Mouse (Mus musculus): ENCODE data around the gene Rbm47. TPM values are rescaled to one million over a fixed set of nuclear protein-coding genes. Genes with fewer than 3 reads are reported as not detected.

Gene Rbm47
- polyA plus RNA-seq, 1 experiment from 2014 or later, result 8.9 TPM

DNA sequence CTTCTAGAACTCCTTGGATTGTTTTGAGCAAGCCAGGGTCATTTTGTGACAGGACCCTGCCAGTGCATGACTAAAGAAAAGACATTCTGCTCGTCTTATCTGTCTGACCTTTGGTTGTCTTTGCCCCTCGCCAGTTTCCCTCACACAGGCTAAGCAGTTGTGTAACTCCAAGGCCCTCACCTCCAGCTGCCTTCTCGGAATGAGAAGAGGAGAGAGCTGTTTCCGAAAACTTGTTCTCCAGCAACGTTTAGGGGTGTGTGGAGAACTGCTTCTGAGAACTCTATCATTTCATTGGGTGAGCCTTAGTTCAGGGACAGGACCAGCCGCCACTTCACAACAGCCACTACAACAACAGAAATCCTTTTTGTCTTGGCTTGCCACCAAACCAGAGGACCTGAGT is 77.8 kb downstream of the Rbm47 start:
- no peaks in the 10 kb centered on the region for H3K27me3 ChIP-seq
- no peak overlapping the region for H3K9ac ChIP-seq
- no peak overlapping the region for H3K4me2 ChIP-seq
- H3K4me1 ChIP-seq, result 0 out of 2 replicates have a peak, but pooled peaks cover 1% of the 10 kb centered on the region
- H3K4me3 ChIP-seq, result no peak overlapping the region
- ATAC-seq (ENCODE audit: insufficient number of reproducible peaks, low FRiP score, low TSS enrichment, low read depth), result no peak
- WGBS, result 66% methylated on average over 6 of the region's 6 CpGs
- H3K27ac ChIP-seq, result no peak overlapping the region
- no peaks in the 10 kb centered on the region for H3K36me3 ChIP-seq
- no peaks in the 10 kb centered on the region for H3K9me3 ChIP-seq

DNA sequence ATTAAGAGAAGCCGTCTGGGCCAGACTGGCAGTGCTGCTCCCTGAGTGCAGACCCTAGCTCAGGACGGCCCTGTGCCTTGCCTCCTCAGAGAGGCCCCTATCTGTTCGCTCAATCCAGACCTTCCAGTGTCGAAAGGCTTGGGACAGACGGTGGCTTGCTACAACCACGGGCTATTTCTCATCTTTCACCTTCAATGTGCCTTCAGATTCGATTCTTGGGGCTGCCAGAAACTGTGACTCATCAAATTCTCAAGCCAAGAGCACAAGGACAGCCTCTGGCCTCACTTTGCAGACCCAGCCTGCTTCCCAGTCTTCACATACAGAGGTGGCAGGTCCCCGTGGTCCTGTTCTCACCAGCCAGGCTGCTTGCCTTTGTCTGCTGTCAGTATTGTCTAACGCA is 82.9 kb downstream of the Rbm47 start:
- 50% methylated on average over 9 of the region's 9 CpGs for WGBS
- no peaks in the 10 kb centered on the region for H3K27me3 ChIP-seq
- ATAC-seq (ENCODE audit: insufficient number of reproducible peaks, low FRiP score, low TSS enrichment, low read depth), result no peak

DNA sequence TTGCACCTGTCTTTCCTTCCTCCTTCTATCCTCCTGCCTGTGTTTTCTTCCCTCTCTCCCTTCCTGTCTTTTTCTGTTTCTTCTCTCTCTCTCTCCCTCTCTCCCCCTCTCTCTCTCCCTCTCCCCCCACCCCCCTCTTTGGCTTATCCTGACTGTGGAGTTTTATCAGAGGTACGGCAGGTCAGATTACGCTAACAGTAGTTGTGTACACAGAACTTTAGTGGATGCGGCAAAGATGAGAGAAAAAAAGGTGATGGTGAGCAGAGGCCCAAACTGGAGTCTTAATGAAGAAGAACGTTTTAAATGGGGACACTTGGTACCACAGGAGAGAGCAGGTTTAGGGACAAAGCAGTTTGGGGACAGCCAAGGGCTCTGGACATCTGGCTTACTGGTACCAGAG is 83.3 kb downstream of the Rbm47 start:
- Histone ChIP-seq H3K9me3 (no peaks in the 10 kb centered on the region), H3K36me3 (no peaks in the 10 kb centered on the region)
- WGBS, result 70% methylated on average over 4 of the region's 4 CpGs

More for the DNA sequence above, 82.9 kb downstream of the Rbm47 start:
- H3K4me2 ChIP-seq, result no peak overlapping the region
- H3K4me3 ChIP-seq, result no peak overlapping the region
- H3K9ac ChIP-seq, result no peak overlapping the region
- H3K4me1 ChIP-seq, result 0 out of 2 replicates have a peak, but pooled peaks cover 5% of the 10 kb centered on the region
- no peaks in the 10 kb centered on the region for H3K9me3 ChIP-seq
- no peaks in the 10 kb centered on the region for H3K36me3 ChIP-seq
- H3K27ac ChIP-seq, result no peak overlapping the region

DNA sequence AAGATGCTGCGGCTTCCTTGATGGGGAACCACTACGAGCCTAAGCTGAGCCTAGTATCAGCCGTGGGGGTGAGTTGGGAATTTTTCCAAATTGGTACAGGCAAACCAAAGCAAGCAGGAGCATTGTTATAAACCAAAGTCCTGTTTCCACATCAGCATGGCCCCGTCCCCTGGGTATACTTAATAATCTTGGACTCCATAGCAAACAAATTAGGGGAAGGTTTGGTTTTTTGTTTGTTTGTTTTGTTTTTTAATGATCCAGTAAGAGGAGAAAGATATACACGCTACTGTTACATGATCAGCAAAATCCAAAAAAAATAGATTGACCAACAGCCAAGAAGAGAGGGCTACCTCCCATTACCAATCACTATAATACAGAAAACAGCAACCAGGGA is 84.0 kb downstream of the Rbm47 start:
- Histone ChIP-seq H3K4me2 (no peak overlapping the region), H3K27me3 (no peaks in the 10 kb centered on the region), H3K4me1 (0 out of 2 replicates have a peak, but pooled peaks cover 5% of the 10 kb centered on the region), H3K9me3 (no peaks in the 10 kb centered on the region), H3K27ac (no peak overlapping the region), H3K4me3 (no peak overlapping the region), H3K36me3 (no peaks in the 10 kb centered on the region), H3K9ac (no peak overlapping the region)
- ATAC-seq (ENCODE audit: insufficient number of reproducible peaks, low FRiP score, low TSS enrichment, low read depth), result no peak
- 76% methylated on average over 5 of the region's 5 CpGs for WGBS

More for the DNA sequence above, 83.3 kb downstream of the Rbm47 start:
- Histone ChIP-seq H3K9ac (no peak overlapping the region), H3K4me3 (no peak overlapping the region), H3K4me2 (no peak overlapping the region), H3K27me3 (no peaks in the 10 kb centered on the region), H3K27ac (no peak overlapping the region), H3K4me1 (0 out of 2 replicates have a peak, but pooled peaks cover 5% of the 10 kb centered on the region)
- ATAC-seq (ENCODE audit: insufficient number of reproducible peaks, low FRiP score, low TSS enrichment, low read depth), result no peak

DNA sequence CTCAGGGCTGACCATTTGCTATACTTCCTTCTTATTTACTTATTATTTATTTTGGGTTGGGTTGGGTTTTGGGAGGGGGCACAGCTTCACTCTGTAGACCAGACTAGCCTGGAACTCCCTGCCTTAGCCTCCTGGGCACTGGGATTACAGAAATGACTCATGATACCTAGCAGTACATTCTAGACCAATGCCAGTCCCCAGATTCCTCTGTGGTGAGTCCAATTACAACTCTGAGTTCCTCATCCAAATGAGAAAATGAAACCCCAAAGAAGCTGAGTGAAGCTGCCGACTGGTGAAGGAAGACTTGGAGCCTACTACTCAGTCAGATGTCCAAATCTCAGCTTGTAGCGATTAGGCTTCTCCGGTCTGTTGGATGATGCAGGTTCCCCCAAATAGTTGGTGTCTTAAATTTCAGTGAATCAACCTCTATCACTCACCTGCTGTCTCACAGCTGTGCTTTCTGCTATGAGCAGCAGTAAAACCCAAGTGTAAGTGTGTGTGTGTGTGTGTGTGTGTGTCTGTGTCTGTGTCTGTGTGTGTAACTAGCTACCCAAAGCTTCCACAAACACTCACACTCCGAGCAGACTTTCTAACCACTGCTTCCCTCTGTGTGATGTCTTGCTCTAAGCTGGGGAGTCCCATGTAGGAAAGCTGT is 84.5 kb downstream of the Rbm47 start:
- 74% methylated on average over 4 of the region's 4 CpGs for WGBS
- no peak for ATAC-seq (ENCODE audit: insufficient number of reproducible peaks, low FRiP score, low TSS enrichment, low read depth)
- Histone ChIP-seq H3K4me3 (no peak overlapping the region), H3K27ac (no peak overlapping the region), H3K27me3 (no peaks in the 10 kb centered on the region), H3K36me3 (no peaks in the 10 kb centered on the region), H3K9me3 (no peaks in the 10 kb centered on the region), H3K4me2 (no peak overlapping the region), H3K4me1 (0 out of 2 replicates have a peak, but pooled peaks cover 5% of the 10 kb centered on the region), H3K9ac (no peak overlapping the region)

DNA sequence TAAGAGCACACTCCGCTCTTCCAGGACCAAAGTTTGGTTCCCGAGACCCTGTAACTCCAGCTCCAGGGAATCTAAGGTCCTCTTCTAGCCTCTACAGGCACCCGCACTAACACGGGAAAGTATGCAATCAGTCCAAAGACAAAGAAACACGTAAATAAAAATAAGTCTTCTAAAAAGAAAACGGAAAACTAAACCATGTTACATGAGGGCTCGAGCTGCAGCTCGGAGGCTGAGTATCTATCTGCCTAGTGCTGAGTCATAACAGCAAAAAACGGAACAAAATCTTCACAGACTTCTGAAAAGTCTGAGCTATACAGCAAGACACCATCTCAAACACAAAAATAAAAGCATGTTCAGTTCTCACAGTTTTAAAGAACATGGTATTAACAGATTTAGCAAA is 86.0 kb downstream of the Rbm47 start:
- Histone ChIP-seq H3K36me3 (no peaks in the 10 kb centered on the region), H3K27ac (no peak overlapping the region), H3K9me3 (no peaks in the 10 kb centered on the region), H3K4me1 (0 out of 2 replicates have a peak, but pooled peaks cover 5% of the 10 kb centered on the region), H3K4me2 (no peak overlapping the region), H3K4me3 (no peak overlapping the region), H3K9ac (no peak overlapping the region), H3K27me3 (no peaks in the 10 kb centered on the region)
- ATAC-seq (ENCODE audit: insufficient number of reproducible peaks, low FRiP score, low TSS enrichment, low read depth), result no peak
- WGBS, result 91% methylated on average over 9 of the region's 9 CpGs

DNA sequence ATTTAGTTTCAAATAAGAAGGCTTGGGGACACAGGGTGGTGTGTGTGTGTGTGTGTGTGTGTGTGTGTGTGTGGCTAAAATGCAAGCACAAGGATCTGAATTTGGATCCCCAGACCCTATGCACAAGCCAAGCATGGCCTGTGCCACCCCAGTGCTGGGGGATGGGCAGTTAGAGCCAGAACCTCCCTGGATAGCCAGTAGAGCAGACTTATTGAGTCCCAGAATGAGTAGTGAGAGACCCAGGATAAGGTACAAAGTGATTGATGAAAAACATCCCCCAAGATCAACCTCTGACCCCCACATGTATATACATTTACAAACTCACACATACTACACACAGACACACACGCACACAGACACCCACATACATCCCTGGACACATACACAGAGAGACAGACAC is 86.6 kb downstream of the Rbm47 start:
- no peak overlapping the region for H3K9ac ChIP-seq
- no peak overlapping the region for H3K4me2 ChIP-seq
- no peaks in the 10 kb centered on the region for H3K36me3 ChIP-seq
- no peak overlapping the region for H3K27ac ChIP-seq
- H3K4me3 ChIP-seq, result no peak overlapping the region
- peaks cover 9% of the 10 kb centered on the region; the same call in 1 of the 2 replicates for H3K4me1 ChIP-seq
- H3K9me3 ChIP-seq, result no peaks in the 10 kb centered on the region
- H3K27me3 ChIP-seq, result no peaks in the 10 kb centered on the region
- no peak for ATAC-seq (ENCODE audit: insufficient number of reproducible peaks, low FRiP score, low TSS enrichment, low read depth)
- WGBS, result 85% methylated on average over 1 of the region's 1 CpGs

DNA sequence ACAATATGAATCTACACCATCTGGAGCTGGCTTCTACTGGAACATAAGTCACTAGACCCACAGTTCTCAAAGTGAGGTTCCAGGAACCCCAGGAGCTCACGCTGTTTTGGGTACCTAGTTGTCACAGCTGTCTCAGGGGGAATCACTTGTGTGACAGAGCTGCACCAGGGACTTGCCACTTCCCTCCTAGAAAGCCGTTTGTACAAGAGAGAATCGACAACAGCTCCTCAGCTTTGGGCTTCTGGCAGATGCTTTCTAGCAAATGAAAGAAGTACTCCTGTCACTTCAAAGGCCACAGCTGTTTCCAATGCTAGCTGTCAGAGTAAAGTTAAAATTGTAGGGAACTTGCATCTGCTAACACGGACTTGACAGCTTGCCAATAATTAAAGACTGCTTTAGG is 87.4 kb downstream of the Rbm47 start:
- Histone ChIP-seq H3K27me3 (no peaks in the 10 kb centered on the region), H3K4me1 (peaks cover 9% of the 10 kb centered on the region; the same call in 1 of the 2 replicates), H3K9ac (no peak overlapping the region), H3K36me3 (no peaks in the 10 kb centered on the region), H3K9me3 (no peaks in the 10 kb centered on the region), H3K4me3 (no peak overlapping the region), H3K4me2 (no peak overlapping the region), H3K27ac (no peak overlapping the region)
- WGBS, result 23% methylated on average over 4 of the region's 4 CpGs
- no peak for ATAC-seq (ENCODE audit: insufficient number of reproducible peaks, low FRiP score, low TSS enrichment, low read depth)

DNA sequence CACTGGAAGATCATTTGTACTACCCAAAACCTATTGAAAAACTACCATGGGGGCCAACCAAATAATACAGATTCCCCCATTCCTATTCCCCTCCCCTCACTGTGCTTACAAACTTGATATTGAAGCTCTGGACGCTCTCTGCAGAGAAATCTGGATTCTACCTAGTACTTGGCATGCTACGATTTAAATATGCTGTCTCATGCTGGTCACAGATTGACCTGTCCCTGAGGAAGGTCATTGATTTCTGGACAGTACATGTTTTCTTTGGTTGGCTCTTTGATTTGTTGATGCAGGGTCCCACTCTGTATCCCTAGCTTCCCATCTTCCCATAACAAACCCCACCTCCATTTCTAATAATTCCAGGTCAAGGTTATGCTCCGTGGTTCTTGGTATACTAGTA is 88.4 kb downstream of the Rbm47 start:
- H3K4me3 ChIP-seq, result no peak overlapping the region
- H3K36me3 ChIP-seq, result no peaks in the 10 kb centered on the region

DNA sequence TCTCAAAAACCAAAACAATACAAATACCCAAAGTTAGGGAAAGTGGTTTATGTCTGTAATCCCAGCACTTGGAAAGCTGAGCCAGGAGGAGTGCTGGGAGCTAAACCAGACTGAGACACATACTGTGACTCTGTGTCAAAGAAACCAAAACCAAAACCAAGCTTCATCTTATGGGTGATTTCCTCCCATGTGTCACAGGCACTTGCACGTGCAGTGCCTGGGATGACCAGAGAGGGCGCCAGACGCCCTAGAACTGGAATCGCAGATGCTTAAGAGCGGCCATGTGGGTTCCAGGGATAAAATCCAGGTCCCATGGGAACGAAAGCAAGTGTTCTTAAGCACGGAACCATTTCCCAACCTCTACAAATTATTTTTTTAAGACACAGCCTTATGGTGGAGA is 89.6 kb downstream of the Rbm47 start:
- Histone ChIP-seq H3K27ac (no peak overlapping the region), H3K27me3 (no peaks in the 10 kb centered on the region), H3K36me3 (no peaks in the 10 kb centered on the region), H3K4me1 (peaks cover 7% of the 10 kb centered on the region; the same call in 1 of the 2 replicates), H3K9me3 (no peaks in the 10 kb centered on the region), H3K4me2 (no peak overlapping the region), H3K9ac (no peak overlapping the region), H3K4me3 (no peak overlapping the region)
- 46% methylated on average over 7 of the region's 7 CpGs for WGBS
- ATAC-seq (ENCODE audit: insufficient number of reproducible peaks, low FRiP score, low TSS enrichment, low read depth), result no peak

More for the DNA sequence above, 88.4 kb downstream of the Rbm47 start:
- H3K4me1 ChIP-seq, result peaks cover 7% of the 10 kb centered on the region; the same call in 1 of the 2 replicates
- no peak overlapping the region for H3K4me2 ChIP-seq
- H3K27me3 ChIP-seq, result no peaks in the 10 kb centered on the region
- H3K27ac ChIP-seq, result no peak overlapping the region
- WGBS, result 91% methylated on average over 3 of the region's 3 CpGs
- no peak for ATAC-seq (ENCODE audit: insufficient number of reproducible peaks, low FRiP score, low TSS enrichment, low read depth)
- H3K9me3 ChIP-seq, result no peaks in the 10 kb centered on the region
- no peak overlapping the region for H3K9ac ChIP-seq

DNA sequence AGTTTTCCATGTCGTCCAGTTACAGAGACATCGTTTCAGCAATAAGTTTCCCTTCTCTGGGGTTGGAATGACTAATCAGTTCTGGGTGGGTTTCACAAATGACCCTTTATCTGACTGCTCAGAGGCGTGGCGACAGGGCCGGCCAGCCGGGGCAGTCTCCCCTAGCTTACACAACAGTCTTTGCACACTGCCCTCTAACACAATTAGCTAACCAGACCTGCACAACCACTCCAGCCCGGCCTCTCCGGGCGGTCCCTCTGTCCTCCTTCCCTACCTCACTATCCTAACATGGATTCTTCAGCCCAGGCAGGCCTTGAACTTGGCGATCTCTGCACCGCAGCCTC is 90.7 kb downstream of the Rbm47 start:
- Histone ChIP-seq H3K9me3 (no peaks in the 10 kb centered on the region), H3K9ac (no peak overlapping the region), H3K4me2 (no peak overlapping the region), H3K27ac (0 out of 2 replicates have a peak overlapping the region, but pooled peaks have one; percentile 17), H3K4me1 (peaks cover 11% of the 10 kb centered on the region; the same call in 1 of the 2 replicates), H3K27me3 (no peaks in the 10 kb centered on the region), H3K4me3 (no peak overlapping the region), H3K36me3 (no peaks in the 10 kb centered on the region)
- 70% methylated on average over 11 of the region's 11 CpGs for WGBS
- ATAC-seq (ENCODE audit: insufficient number of reproducible peaks, low FRiP score, low TSS enrichment, low read depth), result no peak

DNA sequence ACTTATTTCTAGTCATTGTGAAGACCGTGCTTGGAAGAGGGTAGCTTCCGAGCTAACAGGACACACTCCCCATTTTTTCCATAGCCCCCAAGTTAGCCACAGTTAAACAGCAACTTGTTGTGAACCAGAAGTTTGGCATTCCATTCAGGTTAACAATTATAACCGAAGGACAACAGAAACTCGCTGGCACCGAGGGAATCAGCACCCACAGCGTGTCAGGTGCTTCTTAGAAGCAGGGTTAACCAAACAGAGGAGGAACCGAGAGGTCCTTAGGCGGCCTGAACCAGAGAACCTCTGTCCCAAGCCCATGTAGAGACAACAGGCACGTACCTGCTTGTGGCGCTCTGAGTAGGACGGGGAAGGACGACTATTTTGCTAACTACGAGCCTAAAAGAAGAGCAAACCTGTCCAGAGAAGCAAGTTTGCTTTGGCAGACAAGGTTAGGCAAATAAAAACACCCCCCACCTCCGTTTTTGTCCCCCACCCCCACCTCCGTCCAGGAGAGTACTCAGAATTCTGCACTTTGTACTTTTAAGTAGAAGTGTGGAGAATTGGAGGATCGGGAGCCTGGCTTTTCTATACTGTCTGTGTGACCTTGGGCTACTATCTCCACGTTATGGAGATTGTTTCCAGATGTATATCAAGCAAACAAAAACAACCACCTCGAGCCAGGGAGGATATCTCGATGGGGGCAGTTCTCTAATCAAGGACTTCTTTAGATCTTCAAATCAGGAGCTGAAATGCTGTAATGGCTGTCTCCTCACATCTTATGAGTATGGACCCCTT is 91.3 kb downstream of the Rbm47 start:
- H3K27ac ChIP-seq, result 0 out of 2 replicates have a peak overlapping the region, but pooled peaks have one; percentile 17
- 55% methylated on average over 19 of the region's 19 CpGs for WGBS

More for the DNA sequence above, 91.3 kb downstream of the Rbm47 start:
- no peak for ATAC-seq (ENCODE audit: insufficient number of reproducible peaks, low FRiP score, low TSS enrichment, low read depth)
- no peak overlapping the region for H3K4me3 ChIP-seq
- H3K9ac ChIP-seq, result no peak overlapping the region
- H3K27me3 ChIP-seq, result no peaks in the 10 kb centered on the region
- H3K9me3 ChIP-seq, result no peaks in the 10 kb centered on the region
- no peak overlapping the region for H3K4me2 ChIP-seq
- peaks cover 11% of the 10 kb centered on the region; the same call in 1 of the 2 replicates for H3K4me1 ChIP-seq
- H3K36me3 ChIP-seq, result no peaks in the 10 kb centered on the region
